Mouse (Mus musculus) testis, adult 2 months (tissue): Measurements from ENCODE around the gene Prkn.

Experiments
- CTCF ChIP-seq: fragments of 200-500 bp; IDR thresholded peaks from 2 replicates; pipeline ENCODE4 v1.5.1; 2012; ENCODE audit warnings: low read depth, mild to moderate bottlenecking, inconsistent platforms, low read length, moderate library complexity; ENCODE audit not compliant: control insufficient read depth, insufficient read depth, insufficient replicate concordance
- POLR2A ChIP-seq: fragments of 200-500 bp; IDR thresholded peaks from 2 replicates; pipeline ENCODE4 v1.6.1; 2012; ENCODE audit warnings: low read depth, mild to moderate bottlenecking, inconsistent platforms, low read length, moderate library complexity; ENCODE audit not compliant: control insufficient read depth

DNA sequence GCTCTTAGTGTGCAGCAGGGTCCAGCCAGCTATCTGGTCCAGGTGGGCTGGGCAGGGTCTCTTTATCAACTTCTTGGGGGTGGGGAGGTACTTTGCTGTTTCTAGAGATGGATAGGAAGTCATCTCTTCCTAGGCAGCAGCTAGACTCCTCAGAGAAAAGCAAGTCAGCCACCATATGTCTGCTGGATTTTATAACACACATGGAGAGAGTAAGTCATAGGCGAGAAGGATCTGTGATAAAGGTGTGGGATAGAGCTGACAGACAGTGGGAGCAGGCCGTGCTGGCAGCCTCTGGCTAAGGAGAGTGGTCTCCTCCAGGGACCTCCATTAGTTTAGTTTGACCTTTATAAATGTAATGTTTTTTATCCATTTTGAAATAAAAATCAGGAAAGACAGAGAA, 622.5 kb downstream of the Prkn start:
- no peak for TF ChIP-seq POLR2A
- no peak for TF ChIP-seq CTCF
